Mouse (Mus musculus): Measurements from ENCODE around the gene Olfr1301. TPM values are rescaled to one million over a fixed set of nuclear protein-coding genes. Genes with fewer than 3 reads are reported as not detected.

Gene Olfr1301
- polyA plus RNA-seq (2015; fragmentation: Nextera tagmentation; extraction: Ambion mirVana): not detected in 2 replicates

DNA sequence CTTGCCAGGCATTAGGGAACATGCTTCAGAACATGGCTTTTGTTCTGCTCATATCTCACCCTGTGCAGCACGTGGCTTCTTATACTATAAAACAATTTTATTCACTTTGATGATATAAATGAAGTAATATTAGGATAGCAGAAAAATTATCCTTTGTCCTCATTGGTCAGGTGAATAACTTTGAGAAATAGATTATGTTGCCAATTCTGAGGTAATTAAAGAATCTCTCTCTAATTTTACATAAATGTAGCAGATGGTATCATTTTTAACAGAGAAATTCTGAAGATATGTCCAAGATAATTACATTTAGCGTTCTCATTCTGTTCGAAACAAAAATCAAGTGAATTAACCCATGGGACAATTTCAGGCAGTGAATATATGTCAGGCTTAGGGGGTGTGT lies at the start of gene Olfr1301:
Gene Olfr1301, plus strand, starts transcription at position 301 of the 400 bp plus-strand sequence.
- Histone ChIP-seq H3K9me3 (replicated peaks) (no peaks in the 10 kb centered on the region), H3K4me1 (no peaks in the 10 kb centered on the region), H3K27me3 (no peaks in the 10 kb centered on the region), H3K4me3 (no peak within 1 kb of the TSS), H3K36me3 (ENCODE audit: poor library complexity, severe bottlenecking) (no peaks in the 10 kb centered on the region), H3K4me2 (no peak within 1 kb of the TSS), H3K27ac (no peak within 1 kb of the TSS), H3K9ac (no peak within 1 kb of the TSS)
- ATAC-seq: no peak
- WGBS: 85% methylated on average over 3 of the region's 3 CpGs

GRCm38 (mm10) chr2:111726739-111727138 lies 24.1 kb upstream of the Olfr1301 start:
- Histone ChIP-seq H3K27ac (no peak overlapping the region), H3K4me1 (no peaks in the 10 kb centered on the region), H3K9me3 (replicated peaks) (no peaks in the 10 kb centered on the region), H3K4me3 (no peak overlapping the region), H3K4me2 (no peak overlapping the region), H3K9ac (no peak overlapping the region), H3K36me3 (ENCODE audit: poor library complexity, severe bottlenecking) (no peaks in the 10 kb centered on the region), H3K27me3 (no peaks in the 10 kb centered on the region)
- peak; percentile 62; the same call in 1 of the 2 replicates for ATAC-seq

DNA sequence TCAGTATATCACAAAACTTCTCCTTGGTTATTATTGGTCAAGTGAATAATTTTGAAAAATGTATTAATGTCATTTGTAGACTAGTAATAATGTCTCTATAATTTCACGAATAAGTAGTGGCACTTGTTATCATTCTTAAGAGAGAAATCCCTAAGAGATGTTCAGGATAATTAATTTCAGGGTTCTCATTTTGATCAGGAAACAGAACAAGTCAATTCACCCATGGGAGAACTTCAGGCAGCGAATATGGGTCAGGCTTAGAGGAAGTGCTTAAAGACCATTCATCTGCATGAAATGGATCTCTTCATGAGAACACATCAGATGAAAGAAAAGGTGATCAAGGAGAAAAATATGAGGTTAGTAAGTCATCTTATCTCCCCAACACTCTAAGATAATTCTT lies 26.3 kb downstream of the Olfr1301 start, which contains the start of gene Olfr1302:
Gene Olfr1302, plus strand, starts transcription at position 301 of the 400 bp plus-strand sequence.
- Histone ChIP-seq H3K27me3 (no peaks in the 10 kb centered on the region), H3K27ac (no peak within 1 kb of the TSS), H3K9ac (no peak within 1 kb of the TSS), H3K36me3 (ENCODE audit: poor library complexity, severe bottlenecking) (no peaks in the 10 kb centered on the region), H3K4me1 (no peaks in the 10 kb centered on the region), H3K9me3 (replicated peaks) (no peaks in the 10 kb centered on the region), H3K4me2 (no peak within 1 kb of the TSS), H3K4me3 (no peak within 1 kb of the TSS)
- WGBS: 80% methylated on average over 2 of the region's 2 CpGs
- no peak for ATAC-seq

Other genes starting within 250 kb of the Olfr1301 start
- not detected in 2 replicates for gene Olfr1293-ps, start 225.8 kb upstream of the Olfr1301 start, polyA plus RNA-seq (2015; fragmentation: Nextera tagmentation; extraction: Ambion mirVana)
- gene Olfr1294, start 210.7 kb upstream of the Olfr1301 start, polyA plus RNA-seq (2015; fragmentation: Nextera tagmentation; extraction: Ambion mirVana): not detected in 2 replicates
- gene Olfr1295, start 181.3 kb upstream of the Olfr1301 start, polyA plus RNA-seq (2015; fragmentation: Nextera tagmentation; extraction: Ambion mirVana): not detected in 2 replicates
- gene Olfr1297, start 124.5 kb upstream of the Olfr1301 start, polyA plus RNA-seq (2015; fragmentation: Nextera tagmentation; extraction: Ambion mirVana): not detected in 2 replicates
- gene Olfr1298, start 101.8 kb upstream of the Olfr1301 start, polyA plus RNA-seq (2015; fragmentation: Nextera tagmentation; extraction: Ambion mirVana): not detected in 2 replicates
- gene Olfr1299, start 89.6 kb upstream of the Olfr1301 start, polyA plus RNA-seq (2015; fragmentation: Nextera tagmentation; extraction: Ambion mirVana): not detected in 2 replicates
- not detected in 2 replicates for gene Olfr1302, start 26.4 kb downstream of the Olfr1301 start, polyA plus RNA-seq (2015; fragmentation: Nextera tagmentation; extraction: Ambion mirVana)
- gene Olfr1303, start 69.3 kb downstream of the Olfr1301 start, polyA plus RNA-seq (2015; fragmentation: Nextera tagmentation; extraction: Ambion mirVana): not detected in 2 replicates
- not detected in 2 replicates for gene Olfr1305, start 126.1 kb downstream of the Olfr1301 start, polyA plus RNA-seq (2015; fragmentation: Nextera tagmentation; extraction: Ambion mirVana)
- not detected in 2 replicates for gene Olfr1306, start 165.3 kb downstream of the Olfr1301 start, polyA plus RNA-seq (2015; fragmentation: Nextera tagmentation; extraction: Ambion mirVana)
- 0.01 TPM in 2 replicates for gene Olfr1307, start 198.4 kb downstream of the Olfr1301 start, polyA plus RNA-seq (2015; fragmentation: Nextera tagmentation; extraction: Ambion mirVana)
- gene Olfr1308, start 213.9 kb downstream of the Olfr1301 start, polyA plus RNA-seq (2015; fragmentation: Nextera tagmentation; extraction: Ambion mirVana): not detected in 2 replicates
- gene Olfr1309, start 239.3 kb downstream of the Olfr1301 start, polyA plus RNA-seq (2015; fragmentation: Nextera tagmentation; extraction: Ambion mirVana): not detected in 2 replicates